Mouse (Mus musculus) retina, postnatal 7 days (tissue): Measurements from ENCODE around the gene Unc13c.

ENCODE experiments used
- DNase-seq: peaks from one replicate; pipeline ENCODE4 v3.0.0-alpha.2; 2012; ENCODE audit warnings: low read depth, low spot score

Unc13c gene

DNA sequence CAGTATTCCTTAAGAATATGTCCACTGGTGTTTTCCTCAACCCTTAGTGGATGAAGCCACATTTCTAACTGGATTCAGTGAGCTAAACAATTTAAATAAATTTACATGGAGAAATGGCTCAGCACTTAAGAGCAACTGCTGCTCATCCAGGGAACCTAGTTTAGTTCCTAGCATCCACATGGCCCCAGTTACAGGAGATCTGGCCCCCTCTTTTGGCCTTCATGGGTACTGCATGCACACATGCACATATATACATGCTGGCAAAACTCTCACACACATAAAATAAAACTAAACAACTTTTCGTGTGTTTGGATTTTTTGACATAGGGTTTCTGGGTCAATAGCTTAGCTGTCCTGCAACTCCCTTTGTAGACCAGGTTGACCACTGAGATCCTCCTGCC is 330.6 kb downstream of the Unc13c start:
- DNase-seq = no peak

DNA sequence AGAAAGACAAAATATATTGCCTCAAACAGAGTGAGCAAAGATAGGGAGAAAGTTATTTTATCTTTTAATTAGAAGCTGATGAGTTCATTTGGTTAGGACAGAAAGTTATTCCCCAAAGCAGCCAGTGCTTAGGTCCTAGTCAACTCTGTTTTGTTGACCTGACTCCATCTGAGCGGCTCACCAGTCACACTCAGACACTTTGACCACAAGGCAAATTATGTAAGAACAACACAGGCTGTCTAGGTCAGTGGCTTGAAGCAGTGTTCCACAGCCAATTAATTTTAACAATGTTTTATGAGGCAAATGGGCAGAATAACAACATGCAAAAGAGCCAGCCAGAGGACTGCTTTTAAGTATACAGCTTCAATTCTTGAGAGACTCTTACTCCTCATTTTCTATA is 343.6 kb downstream of the Unc13c start:
- no peak for DNase-seq

DNA sequence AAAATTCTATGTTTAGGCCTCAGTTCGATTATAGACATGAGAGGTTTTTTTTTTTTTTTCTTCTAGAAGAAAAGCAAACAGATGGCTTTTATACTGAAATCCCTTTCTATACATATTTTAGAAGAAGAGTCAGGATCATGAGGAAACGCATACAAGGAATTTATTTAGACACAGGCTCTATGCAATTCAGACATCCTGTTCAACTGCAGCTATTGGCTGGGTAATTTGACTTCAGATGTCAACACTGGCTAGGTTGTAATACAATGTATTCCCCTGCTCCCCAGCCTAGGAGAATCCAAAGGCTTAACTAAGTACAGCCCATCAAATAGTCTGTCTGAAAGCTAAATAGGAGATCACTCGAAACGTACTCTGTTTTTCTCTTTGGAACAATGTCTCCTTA is 355.9 kb downstream of the Unc13c start:
- no peak for DNase-seq

DNA sequence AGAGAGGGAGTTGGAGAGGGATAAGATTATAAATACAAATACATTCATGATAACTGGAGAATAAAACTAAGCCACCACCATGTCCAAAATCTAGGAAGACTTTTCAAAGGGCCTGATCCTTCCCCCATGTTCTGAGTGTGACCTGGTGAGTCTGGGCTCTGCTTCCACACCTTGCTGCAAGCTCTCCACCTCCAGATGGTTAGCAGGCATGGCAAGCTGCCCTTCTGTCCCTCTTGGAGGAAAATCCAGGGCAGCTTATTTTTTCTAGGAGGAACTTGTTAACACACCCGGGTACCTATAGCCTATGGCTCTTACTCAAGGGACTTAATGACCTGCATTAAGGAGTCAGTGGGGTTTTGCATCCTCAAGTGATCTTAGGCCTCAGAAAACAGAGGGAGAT is 364.8 kb downstream of the Unc13c start:
- DNase-seq = no peak

DNA sequence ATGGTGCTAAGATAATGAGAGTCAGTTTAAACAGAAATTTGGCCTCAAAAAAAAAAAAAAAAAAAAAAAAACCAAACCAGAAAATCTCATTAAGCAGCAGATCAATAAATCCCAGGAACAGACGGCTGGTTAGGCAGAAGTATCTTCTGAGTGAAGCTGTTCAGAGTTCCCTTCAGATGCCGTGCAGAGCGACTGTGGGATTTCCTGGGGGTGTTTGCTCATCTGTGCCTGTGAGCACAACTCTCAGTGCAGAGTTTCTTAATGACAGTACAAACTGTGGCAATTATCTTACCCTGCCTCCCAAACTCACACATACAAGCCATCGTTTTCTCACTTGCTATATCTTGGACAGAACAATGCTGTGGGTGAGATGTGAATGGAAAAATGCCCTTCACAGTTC is 403.2 kb downstream of the Unc13c start:
- DNase-seq = no peak

DNA sequence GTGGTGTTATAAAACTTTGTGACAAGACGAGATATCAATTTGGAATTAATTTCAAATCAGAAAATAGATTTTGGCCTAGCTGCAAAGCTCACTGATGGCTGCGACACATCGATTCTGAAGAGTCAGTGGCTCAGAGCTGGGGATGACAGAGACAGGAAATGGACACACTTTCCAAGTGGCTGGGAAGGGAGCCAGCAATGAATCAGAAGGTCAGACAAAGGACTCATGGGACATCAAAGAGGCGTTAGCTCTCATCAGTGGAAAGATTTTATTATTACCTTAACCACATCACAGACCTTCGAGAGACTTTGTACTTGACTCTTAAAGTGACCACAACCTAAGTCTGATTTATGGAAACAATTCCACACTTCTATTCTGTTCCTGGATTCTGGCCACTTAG is 408.7 kb downstream of the Unc13c start:
- no peak for DNase-seq

DNA sequence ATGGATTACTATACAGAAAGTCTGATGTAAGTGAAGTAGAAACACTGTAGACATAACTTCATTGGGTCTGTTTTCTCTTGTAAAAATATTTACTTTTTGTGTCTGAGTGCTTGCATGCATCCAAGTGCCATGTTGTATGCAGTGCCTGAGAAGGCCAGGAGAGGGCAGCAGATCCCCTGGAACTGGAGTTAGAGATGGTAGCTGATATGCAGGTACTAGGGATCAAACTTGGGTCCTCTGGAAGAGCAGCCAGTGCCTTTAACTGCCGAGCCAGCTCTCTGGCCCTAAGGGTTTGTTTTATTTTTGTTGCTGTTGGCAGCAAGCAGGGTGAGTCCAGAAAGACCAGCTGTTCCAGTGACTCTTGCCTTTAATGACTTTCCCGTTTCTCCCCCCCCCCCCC is 411.0 kb downstream of the Unc13c start:
- DNase-seq = peak; percentile 16

DNA sequence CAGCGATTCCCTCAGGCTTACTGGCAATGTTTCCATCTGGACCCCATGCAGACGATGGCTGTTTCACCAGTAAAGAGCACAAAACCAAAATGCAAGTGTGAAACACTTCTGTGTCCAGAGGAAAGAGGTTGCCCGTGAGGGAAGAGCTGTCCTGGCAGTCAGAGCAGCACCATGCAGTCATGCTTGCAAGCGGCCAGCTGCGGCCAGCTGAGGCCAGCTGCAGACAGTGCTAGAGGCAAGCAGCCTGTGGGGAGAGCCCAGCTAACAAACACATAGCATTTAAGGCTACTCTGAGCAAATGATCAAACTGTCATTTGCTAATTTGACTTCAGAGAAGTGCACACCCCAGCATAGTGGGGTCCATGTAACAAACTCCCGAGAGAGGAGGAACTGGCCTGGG is 413.4 kb downstream of the Unc13c start:
- no peak for DNase-seq

DNA sequence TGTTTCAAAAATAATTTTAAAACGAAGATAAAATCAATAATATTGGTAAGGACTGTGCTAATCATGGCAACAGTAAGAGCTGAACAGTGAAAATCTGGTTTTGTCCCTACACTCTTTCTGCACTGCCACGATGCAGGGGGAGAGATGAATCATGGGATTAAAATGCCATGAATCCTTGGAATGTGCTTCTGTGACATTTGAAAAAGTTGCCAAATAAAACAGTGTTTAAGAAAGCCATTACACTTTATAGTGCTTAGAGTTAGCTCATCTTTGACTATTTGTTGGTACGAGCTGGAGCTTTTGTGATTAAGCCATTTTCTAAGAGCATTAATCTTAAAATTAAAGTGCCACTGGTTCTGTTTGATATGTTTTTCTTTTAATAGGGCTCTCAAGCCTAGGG is 496.2 kb downstream of the Unc13c start:
- DNase-seq = no peak

DNA sequence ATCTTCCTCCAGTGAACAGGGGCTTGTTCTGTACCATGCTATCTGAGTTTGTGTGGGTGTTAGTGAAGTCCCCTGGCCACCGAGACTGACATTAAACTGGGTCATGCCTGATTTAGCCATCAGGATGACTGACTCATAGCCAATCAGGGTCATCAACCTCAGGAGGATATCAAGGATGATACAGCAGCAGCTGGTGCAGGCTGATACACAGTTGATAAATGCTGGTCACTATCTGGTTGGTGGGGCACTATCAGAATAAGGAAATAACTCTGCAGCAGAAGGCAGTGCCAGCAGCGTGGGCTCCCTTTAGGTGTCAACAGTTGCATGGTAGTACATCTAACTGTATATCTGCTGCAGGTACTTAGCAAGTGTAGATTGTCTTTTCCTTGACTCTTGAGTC is 506.7 kb downstream of the Unc13c start:
- DNase-seq = no peak

DNA sequence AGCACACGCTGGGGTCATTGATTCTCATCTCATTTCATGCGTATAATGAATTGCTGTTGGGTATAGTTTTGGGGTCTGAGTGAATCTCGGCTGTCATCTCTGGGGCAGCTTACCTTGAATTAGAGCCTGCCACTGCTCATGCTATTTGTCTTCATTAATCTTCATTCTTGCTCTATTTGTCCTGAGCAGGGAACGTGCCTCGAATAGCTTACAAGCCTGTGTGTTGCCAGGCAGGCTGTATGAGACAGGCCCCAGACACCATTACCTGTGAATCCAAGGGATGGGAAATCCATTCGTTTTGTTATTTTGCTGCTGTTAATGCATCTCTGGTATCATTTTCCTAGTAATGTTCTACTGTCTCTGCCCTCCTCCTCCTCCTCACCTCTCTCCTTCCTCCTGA is 518.8 kb downstream of the Unc13c start:
- DNase-seq = no peak

DNA sequence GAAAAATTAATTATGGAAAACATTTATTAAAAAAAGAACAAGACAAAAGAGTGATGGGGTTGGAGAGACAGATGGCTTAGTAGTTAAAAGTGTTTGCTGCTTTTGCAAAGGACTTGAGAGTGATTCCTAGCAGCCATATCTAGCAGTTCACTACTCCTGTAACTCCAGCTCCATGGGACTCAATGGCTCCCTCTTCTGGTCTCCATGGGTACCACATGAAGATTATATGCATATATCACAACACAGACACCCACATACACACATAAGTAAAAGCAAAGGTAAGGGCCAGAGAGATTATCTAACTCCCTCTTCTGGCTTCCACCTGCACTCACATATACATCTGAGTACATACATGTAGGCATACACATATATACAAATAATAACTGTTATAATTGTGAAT is 519.5 kb downstream of the Unc13c start:
- DNase-seq = no peak

DNA sequence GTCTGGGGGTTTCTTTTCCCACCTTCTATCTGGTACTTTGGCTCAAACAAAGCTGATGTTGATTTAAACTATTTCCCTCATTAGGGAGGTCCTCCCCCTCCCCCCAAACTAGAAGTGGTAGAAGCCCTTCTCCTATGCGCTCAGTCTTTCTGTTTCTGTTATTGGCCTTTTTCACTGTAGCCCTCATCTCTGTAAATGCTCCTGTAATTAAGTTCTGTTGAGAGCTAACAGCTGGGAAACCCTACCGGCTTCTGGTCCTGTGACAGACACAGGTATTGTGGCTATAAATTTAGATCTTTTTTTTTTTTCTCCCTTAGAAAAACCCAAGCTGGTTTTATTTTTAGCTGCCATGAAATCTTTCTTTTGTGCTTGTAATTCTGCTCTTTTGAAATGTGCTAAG is 536.8 kb downstream of the Unc13c start:
- DNase-seq = no peak
